Mouse (Mus musculus) liver, embryonic 16.5 days (tissue): ENCODE results near the gene 4930522L14Rik. TPM values are rescaled to one million over a fixed set of nuclear protein-coding genes. Genes with fewer than 3 reads are reported as not detected.
A peak's percentile ranks its signal among the peaks of the same experiment; 100 is the strongest.
"Not testable (repeated sequence)": the region's sequence is repeated elsewhere in the genome, so short reads cannot be mapped to it uniquely, and the experiment has no call there.

Experiments used
- ATAC-seq: fragments of 200-750 bp; cut with Nextera tagmentation; 2 replicates; pipeline ENCODE4 v1.8.0; 2017; ENCODE audit warnings: low read depth, mild to moderate bottlenecking, moderate number of reproducible peaks, moderate library complexity
- H3K27ac ChIP-seq: fragments of 300-500 bp; sonication (generic); 2 replicates; pipeline ENCODE4 v1.5.1; 2014; ENCODE audit warnings: mild to moderate bottlenecking, low read length
- H3K27me3 ChIP-seq: fragments of 300-500 bp; sonication (generic); 2 replicates; pipeline ENCODE4 v1.6.1; 2014; ENCODE audit warnings: low read depth, low read length, mixed read lengths; ENCODE audit not compliant: control insufficient read depth, insufficient read depth
- H3K36me3 ChIP-seq: fragments of 300-500 bp; sonication (generic); 2 replicates; pipeline ENCODE4 v1.6.1; 2014; ENCODE audit warnings: mild to moderate bottlenecking; ENCODE audit not compliant: control insufficient read depth, insufficient read depth
- H3K4me1 ChIP-seq: fragments of 300-500 bp; sonication (generic); 2 replicates; pipeline ENCODE4 v1.6.1; 2014; ENCODE audit warnings: low read depth, low read length, mixed read lengths; ENCODE audit not compliant: control insufficient read depth
- H3K4me2 ChIP-seq: fragments of 300-500 bp; sonication (generic); 2 replicates; pipeline ENCODE4 v1.6.1; 2014; ENCODE audit warnings: low read depth, low read length, mixed read lengths
- H3K4me3 ChIP-seq: fragments of 300-500 bp; sonication (generic); 2 replicates; pipeline ENCODE4 v1.5.1; 2014; ENCODE audit warnings: low read depth, mild to moderate bottlenecking, low read length
- H3K9ac ChIP-seq: fragments of 300-500 bp; sonication (generic); 2 replicates; pipeline ENCODE4 v1.6.1; 2014; ENCODE audit warnings: low read depth, low read length
- H3K9me3 ChIP-seq: fragments of 300-500 bp; sonication (generic); replicated peaks from 2 replicates; pipeline ENCODE4 v1.6.1; 2016; ENCODE audit warnings: low read length; ENCODE audit not compliant: control insufficient read depth
- WGBS: fragments of 180-500 bp; shearing (Covaris S2); extraction: QIAGEN DNeasy Blood & Tissue Kit; methylation state at CpG from one replicate; pipeline ENCODE4 v1.1.7; 2014; ENCODE audit not compliant: insufficient replicate concordance; 5-methylcytosine and 5-hydroxymethylcytosine counted together
- polyA plus RNA-seq: library from polyadenylated mRNA; unstranded; fragments of >200 nt; fragmentation: Nextera tagmentation; extraction: Ambion mirVana; gene quantifications from 2 replicates; pipeline ENCODE4 v1.2.1, GENCODE M21; 2015

4930522L14Rik gene
- polyA plus RNA-seq: 3.5 and 4.8 TPM in 2 replicates

DNA sequence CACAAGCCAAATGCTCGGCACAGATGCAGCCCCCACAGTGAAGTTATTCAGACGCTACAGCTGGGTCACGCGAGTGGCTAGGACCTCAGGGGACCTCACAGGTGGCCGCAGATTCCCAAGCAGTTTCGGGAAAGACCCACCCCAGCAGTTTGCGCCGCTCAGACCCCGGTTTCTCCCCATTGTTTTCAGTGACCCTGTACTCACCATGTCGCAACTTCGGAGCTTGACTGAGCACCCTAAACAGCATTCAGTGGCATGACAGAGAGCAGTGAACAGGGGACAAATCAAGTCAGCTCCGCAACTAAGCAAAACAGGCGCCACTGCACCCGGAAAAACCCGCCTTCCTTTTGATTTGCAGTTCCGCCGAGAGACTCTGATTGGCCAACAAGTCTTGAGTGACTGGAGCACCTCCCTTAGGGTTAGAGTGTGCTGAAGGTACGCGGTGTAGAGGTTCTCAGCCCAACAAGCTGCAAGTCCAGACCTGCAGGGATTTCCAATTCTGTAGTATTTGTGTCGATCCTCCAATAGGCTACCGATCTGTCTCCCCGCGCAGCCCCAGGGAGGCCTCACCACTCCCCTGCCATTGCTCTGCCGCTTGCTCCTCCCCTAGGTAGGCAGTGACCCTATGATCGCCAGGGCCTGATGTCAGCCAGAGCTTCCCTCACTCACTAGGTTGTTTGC lies at the start of gene 4930522L14Rik:
Gene 4930522L14Rik, minus strand, starts transcription at position 496 of the 681 bp plus-strand sequence.
- H3K4me1 ChIP-seq, H3K9me3 ChIP-seq, H3K27me3 ChIP-seq, H3K36me3 ChIP-seq: not testable (repeated sequence)
- H3K4me2 ChIP-seq: peak within 1 kb of the TSS; percentile 51
- 0% methylated on average over 23 of the region's 25 CpGs for WGBS
- peak within 1 kb of the TSS; percentile 65 for H3K4me3 ChIP-seq
- peak within 1 kb of the TSS; percentile 31; the same call in 1 of the 2 replicates for H3K27ac ChIP-seq
- ATAC-seq: peak; percentile 92
- peak within 1 kb of the TSS; percentile 48 for H3K9ac ChIP-seq

DNA sequence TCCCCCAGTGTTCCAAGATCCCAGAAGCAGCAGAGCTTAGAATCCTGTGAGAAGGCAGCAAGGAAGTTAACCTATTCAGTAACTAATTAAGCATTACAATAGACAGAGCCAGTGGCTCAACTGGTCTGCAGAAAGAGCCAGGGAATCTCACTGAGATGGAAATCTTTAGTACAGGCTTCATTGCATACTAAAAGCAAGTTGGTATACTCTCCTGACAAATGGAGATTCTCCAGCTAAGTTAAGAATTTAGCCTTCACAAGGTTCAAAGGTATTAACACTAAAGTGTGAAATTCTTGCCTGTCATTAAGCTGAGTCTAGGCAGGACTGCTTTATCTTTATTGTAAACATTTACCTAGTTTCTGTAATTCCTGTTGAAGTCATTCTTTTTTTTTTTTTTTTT lies 49.8 kb upstream of the 4930522L14Rik start:
- H3K27me3 ChIP-seq, H3K9me3 ChIP-seq, H3K9ac ChIP-seq, H3K36me3 ChIP-seq, ATAC-seq, H3K4me2 ChIP-seq, H3K4me3 ChIP-seq, H3K27ac ChIP-seq, H3K4me1 ChIP-seq: not testable (repeated sequence)

DNA sequence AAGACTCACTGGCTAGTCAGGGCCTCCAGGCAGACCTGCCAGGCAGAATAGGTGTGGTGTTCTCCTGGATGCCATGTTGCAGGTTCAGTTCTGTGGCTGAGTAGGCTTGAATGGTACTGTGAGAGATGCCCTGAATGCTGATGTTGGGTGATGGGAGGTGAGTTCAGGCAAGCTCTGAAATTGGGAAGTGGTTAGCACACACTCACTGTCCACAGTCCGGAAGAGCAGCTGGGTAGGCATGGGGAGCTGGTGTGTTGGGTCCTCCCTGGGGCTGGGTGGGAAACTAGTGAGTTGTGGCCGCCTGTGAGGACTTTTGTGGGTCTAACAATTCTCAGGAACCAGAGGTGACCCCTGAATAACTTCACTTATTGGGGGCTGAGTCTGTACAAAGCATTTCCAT lies 48.3 kb upstream of the 4930522L14Rik start:
- not testable (repeated sequence) for H3K36me3 ChIP-seq, H3K4me1 ChIP-seq, ATAC-seq, H3K4me3 ChIP-seq, H3K9ac ChIP-seq, H3K27me3 ChIP-seq, H3K9me3 ChIP-seq, H3K27ac ChIP-seq, H3K4me2 ChIP-seq
- WGBS: 37% methylated on average over 2 of the region's 2 CpGs

DNA sequence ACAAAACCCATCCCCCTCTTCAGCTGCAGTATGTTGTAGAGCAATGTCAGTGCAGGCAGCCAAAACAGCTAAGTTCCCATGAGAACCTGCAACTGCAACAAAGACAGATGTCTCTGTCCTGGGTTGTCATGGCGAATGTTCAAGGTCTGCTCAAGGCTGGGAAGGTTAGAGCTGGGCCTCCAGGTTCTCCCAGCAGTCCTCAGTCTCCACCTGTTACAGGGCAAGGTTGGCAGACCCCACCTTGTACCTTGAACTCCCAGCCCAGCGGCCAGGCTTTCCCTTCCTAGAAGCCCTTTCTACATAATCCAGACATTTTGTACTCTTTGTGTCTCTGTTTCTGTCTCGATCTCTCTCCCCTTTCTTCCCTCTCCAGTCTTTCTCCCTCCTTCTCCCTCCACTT lies 45.3 kb upstream of the 4930522L14Rik start:
- not testable (repeated sequence) for H3K4me2 ChIP-seq, H3K9ac ChIP-seq, H3K27me3 ChIP-seq, H3K4me3 ChIP-seq, ATAC-seq, H3K27ac ChIP-seq, H3K9me3 ChIP-seq, H3K36me3 ChIP-seq, H3K4me1 ChIP-seq
- 73% methylated on average over 3 of the region's 3 CpGs for WGBS

DNA sequence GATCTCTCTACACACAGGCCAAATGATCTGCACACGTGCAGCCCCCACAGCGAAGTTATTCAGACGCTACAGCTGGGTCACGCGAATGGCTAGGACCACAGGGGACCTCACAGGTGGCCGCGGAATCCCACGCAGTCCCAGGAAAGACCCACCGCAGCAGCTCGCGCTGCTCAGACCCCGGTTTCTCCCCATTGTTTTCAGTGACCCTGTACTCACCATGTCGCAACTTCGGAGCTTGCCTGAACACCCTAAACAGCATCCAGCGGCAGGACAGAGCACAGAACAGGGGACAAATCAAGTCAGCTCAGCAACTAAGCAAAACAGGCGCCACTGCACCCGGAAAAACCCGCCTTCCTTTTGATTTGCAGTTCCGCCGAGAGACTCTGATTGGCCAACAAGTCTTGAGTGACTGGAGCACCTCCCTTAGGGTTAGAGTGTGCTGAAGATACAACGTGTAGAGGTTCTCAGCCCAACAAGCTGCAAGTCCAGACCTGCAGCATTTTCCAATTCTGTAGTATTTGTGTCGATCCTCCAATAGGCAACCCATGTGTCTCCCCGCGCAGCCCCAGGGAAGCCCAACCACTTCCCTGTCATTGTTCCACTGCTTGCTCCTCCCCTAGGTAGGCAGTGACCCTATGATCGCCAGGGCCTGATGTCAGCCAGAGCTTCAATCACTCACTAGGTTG lies 44.4 kb upstream of the 4930522L14Rik start:
- peak overlapping the region; percentile 70 for H3K4me3 ChIP-seq
- H3K36me3 ChIP-seq, H3K27me3 ChIP-seq, H3K4me1 ChIP-seq, H3K9me3 ChIP-seq: not testable (repeated sequence)
- peak; percentile 93 for ATAC-seq
- peak overlapping the region; percentile 70 for H3K9ac ChIP-seq
- H3K4me2 ChIP-seq: peak overlapping the region; percentile 67
- peak overlapping the region; percentile 41; the same call in 1 of the 2 replicates for H3K27ac ChIP-seq
- WGBS: under 1% methylated on average over 25 of the region's 25 CpGs

DNA sequence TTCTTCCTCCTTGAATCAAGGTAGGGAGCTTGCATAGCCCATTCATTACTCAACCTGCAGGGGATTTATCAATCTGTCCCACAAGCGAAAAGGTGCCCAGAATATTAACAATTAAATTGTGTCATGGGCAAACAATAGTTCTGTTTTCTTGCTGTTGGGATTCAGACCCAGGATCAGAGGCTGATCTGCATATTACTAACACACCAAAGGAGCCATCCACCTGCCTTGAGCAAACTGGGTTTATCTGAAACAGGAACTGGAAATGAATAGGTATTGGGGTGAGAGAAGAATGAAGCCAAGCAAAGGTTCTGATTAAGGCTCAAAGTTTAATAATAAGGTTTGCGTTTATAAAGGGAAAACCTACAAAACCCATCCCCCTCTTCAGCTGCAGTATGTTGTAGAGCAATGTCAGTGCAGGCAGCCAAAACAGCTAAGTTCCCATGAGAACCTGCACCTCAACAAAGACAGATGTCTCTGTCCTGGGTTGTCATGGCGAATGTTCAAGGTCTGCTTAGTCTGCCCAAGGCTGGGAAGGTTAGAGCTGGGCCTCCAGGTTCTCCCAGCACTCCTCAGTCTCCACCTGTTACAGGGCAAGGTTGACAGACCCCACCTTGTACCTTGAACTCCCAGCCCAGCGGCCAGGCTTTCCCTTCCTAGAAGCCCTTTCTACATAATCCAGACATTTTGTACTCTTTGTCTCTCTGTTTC lies 541 bp upstream of the 4930522L14Rik start:
- ATAC-seq, H3K27ac ChIP-seq, H3K36me3 ChIP-seq, H3K9me3 ChIP-seq, H3K4me3 ChIP-seq, H3K9ac ChIP-seq, H3K4me1 ChIP-seq, H3K27me3 ChIP-seq: not testable (repeated sequence)
- H3K4me2 ChIP-seq: peak overlapping the region; percentile 51; the same call in 1 of the 2 replicates
- WGBS: 58% methylated on average over 4 of the region's 4 CpGs

DNA sequence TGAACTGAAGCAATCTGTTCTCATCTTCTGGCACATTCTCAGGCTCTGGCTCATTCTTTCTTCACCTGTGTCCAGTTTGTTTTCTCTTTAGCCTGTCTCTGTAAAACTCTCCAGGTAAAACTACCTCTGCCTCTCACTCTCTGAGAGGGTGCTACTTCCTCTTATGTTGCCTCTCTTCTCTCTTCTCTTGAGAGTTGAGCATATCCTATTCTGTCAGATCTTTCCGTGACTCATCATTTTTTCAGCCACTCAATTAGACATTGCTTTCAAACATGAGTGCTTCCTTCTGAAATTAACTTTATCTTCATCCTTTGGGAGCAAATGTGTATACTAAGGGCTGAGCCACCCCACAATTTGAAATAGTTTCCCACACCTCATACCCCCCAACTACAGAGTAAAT lies 6.6 kb downstream of the 4930522L14Rik start:
- ATAC-seq, H3K27me3 ChIP-seq, H3K36me3 ChIP-seq, H3K4me3 ChIP-seq, H3K4me2 ChIP-seq, H3K4me1 ChIP-seq, H3K9me3 ChIP-seq, H3K27ac ChIP-seq, H3K9ac ChIP-seq: not testable (repeated sequence)
- WGBS: 62% methylated on average over 1 of the region's 1 CpGs

DNA sequence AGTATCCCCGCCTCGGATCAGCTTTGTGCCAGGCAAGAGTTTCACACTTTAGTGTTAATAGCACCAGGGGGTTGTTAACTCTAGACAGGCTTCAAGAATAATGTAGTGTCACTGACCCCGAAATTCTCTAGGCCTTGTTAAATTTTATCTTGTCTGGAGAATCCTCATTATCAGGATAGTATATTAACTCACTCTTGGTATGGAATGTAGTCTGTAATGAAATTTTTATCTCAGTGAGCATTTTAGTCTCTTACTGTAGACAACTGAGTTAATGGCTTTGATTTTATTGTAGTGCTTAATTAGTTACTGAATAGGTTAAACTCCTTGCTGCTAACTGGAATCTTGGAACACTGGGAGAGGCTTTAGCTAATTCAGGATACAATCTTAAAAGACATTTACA lies 34.3 kb downstream of the 4930522L14Rik start:
- not testable (repeated sequence) for H3K27ac ChIP-seq, H3K4me2 ChIP-seq, ATAC-seq, H3K9me3 ChIP-seq, H3K4me3 ChIP-seq, H3K4me1 ChIP-seq, H3K9ac ChIP-seq, H3K27me3 ChIP-seq, H3K36me3 ChIP-seq
- WGBS: 49% methylated on average over 3 of the region's 3 CpGs
